Mouse (Mus musculus): Measurements from ENCODE around the gene Taf1b.

Gene Taf1b

DNA sequence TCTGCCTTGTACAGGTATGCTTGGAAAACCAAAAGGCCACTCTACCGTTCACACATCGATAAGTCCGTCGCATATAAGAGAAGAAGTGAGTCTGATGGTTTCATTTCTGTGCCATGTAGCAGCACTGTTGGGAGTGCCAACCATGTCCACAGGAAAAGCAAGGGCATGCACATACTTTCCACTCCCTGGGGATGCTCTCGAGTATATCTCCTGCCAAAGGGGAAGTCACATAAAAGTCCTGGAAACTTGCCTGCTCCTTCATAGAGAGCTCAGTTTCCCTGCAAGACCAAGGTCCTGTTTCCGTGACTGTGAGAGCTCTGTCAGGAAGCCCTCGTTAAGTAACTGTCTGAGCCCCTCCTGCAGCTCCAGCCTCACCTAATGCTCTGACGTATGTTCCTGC lies 57.8 kb downstream of the Taf1b start:
- no peak for DNase-seq

GRCm38 (mm10) chr12:24563395-24563960 lies 65.3 kb downstream of the Taf1b start:
- DNase-seq, result no peak

DNA sequence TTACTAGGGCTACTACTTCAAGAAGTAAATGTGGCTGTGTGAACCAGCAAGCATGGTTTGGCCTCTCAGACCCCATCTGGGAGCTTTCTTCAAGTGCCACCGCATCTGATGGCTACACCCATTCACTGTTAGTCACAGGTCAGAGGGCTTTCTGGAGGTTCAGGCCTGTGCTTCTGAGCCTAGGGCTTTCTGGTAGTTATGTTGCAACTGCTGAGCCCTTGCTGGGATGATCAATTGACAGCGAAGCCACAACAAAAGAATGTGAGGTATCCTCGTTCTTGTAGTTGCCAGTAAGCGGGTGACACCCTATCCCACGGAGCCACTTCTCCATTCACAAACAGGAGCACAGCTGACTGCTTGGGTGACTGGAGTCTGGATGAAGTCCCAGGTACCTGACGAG lies 67.2 kb downstream of the Taf1b start:
- no peak for DNase-seq

DNA sequence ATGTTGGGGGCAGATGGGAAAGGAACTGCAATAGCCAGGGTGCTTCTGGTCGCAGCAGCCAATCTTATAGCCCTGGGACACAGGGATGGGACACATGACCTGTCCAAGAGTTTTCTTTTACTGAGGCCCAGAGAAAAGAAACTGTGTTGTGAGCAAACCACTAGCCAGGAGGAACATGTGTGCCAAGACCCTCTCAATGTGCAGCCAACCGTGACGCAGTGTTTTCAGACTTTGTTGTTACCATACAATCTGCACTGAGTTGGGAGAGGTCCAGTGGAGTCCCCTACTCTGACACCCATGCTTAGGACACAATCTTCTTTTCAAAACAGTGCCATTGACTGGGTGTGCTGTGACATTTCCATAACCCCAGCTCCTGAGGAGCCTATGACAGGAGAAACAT lies 69.4 kb downstream of the Taf1b start:
- no peak for DNase-seq

- peak; percentile 91 to 96 for DNase-seq
Measured at GRCm38 (mm10) chr12:24571523-24572392, 73.6 kb downstream of the Taf1b start, which contains the start of gene Grhl1. Grhl1 (plus strand) TSS chr12:24572283.

DNA sequence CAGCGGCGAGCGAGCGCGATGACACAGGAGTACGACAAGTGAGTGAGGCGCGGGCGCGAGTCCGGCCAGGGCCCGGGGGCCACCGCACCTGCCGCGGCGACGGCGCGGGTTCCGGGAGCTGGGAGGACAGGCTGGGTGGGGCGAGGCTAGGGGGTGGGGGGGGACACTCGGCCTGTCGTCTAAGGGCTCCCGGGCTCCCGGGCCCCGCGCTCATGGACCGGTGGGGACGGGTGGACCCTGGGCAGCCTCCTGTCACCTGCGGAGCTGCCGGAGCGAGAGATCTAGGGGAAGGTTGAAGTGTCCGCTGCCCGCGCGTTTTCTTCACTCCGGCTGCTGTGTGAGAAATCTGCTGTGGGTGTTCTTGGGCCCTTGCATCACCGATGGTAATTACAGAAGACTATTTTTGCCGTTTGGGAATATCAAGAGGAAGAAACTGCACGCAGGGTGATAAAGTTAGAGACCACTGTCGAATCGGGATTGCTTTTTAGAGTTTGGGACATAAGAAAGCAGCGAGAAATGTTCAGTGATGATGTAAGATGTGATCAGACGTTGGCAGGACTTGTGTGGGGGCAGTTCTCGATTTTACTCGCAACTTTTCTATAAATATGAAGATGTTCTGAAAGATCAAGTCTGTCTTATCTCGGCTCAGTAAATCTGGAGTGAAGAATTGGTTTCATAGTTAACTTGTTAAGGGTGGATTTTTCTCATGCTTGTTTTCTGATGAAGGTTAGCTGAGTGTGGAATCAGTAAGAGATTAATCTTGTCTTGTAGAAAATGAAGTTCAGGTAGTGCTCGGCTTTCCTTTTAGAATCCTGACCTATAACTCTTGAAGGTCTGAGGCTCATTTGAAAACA lies 74.5 kb downstream of the Taf1b start:
- no peak for DNase-seq

DNA sequence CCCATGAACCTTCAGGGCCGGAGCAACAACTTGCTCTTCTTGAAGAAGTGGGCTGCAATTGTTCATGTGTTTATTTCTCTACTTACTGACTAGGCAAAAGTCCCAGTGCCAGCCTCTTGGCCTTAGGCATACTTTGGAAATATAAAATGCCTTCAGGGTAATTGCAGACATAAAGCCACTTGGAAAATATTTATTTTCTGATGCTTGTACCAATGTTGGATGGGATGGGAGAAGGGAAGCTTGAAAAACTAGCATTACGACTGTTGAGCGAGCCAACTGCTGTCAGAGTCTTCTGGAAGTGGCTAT lies 75.1 kb downstream of the Taf1b start:
- DNase-seq, result no peak

DNA sequence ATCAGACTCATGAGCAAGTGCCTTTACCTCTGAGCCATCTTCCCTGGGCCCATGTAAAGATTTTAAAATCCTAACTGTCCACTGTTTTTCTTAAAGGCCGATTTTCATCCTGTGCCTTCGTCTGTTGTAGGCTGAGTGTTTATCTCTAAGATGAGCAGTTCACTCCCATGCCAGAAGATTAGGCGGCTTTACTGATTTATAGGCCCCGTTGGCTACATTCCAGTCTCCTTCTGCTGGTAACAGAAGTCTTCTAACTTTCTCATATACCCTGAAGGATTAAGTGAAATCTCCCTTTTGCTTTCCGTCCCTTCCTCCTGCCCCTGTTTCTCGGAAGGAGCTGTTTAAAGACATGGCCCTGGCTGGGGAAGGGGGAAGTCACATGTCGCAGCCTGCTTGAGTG lies 76.7 kb downstream of the Taf1b start:
- DNase-seq, result no peak

GRCm38 (mm10) chr12:24580452-24580851 lies 82.3 kb downstream of the Taf1b start:
- DNase-seq, result no peak

DNA sequence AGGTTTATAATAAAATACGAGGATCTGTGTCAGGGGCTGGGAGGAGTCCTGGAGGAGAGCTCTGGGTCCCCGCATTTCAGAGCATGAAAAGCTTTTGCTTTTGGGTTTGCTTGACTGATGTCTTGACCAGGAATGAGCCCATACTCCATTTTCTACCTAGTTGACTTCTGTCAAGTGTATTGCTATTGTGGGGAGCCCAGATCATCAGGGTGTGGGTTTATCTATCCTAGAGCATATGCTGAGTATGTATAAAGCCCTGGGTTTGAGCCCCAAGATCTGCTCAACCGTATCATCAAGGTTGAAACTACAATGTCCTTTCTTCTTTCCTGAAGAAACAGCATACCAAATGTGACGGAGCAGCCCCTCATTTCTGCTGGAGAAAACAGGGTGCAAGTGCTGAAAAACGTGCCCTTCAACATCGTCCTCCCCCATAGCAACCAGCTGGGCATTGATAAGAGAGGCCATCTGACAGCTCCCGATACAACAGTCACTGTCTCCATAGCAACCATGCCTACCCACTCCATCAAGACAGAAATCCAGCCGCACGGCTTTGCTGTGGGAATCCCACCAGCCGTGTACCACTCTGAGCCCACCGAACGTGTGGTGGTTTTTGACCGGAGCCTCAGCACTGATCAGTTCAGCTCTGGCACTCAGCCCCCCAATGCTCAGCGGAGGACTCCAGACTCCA lies 83.0 kb downstream of the Taf1b start:
- no peak for DNase-seq

DNA sequence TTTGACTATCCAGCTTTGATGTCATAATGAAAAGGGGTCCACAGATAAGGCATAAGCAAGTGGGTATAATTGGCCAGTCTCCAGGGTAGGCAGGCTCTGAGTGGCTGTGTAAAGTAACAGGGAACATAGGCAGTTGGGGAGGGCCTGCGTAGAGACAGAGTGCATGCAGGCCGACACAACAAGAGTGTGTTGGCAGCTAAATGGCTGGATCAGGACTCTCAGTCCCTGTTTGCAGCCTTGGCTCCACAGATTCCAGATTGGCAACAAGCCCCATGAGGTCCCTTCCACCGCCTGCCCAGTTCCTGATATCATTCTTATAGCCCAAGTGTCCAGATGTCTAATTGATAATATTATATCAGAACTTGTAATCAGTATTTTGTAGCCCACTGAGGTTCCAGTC lies 85.5 kb downstream of the Taf1b start:
- DNase-seq, result no peak

DNA sequence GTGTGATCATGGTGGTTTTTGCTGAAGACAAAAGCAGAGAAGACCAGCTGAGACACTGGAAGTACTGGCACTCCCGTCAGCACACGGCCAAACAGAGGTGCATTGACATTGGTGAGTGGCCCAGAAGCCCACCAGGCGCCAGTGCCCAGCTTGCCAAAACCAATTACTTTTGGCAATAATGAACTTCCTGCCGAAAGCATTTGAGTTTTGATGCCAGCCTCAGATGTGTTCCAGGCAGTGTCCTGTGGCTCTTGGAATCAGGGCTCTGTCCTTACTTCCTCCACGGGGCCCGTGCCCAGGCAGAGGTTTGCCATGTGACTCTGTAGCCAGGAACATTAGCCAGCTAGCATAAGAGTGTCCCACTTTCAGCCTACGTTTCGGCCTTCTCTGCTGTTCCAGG lies 86.7 kb downstream of the Taf1b start:
- DNase-seq, result no peak

- no peak for DNase-seq
Measured at GRCm38 (mm10) chr12:24586193-24586592, 88.0 kb downstream of the Taf1b start.

DNA sequence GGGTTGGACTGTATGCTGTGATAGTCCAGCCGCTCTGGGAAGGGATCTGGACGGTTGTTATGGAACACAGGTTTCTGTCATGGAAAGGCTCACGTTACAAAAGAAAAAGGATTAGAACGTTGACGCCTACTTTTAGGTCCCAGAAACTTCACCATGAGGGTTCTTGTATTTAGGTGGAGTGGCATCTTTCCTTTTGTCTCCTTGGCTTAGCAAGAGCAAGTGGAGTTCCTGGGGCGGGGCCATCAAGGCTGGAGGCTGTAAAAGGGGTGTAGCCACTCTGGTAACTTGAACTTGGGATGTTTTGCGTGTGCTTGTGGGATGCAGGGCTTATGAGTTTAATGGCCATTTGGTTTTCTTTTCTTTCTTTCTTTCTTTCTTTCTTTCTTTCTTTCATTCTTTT lies 92.2 kb downstream of the Taf1b start:
- no peak for DNase-seq

DNA sequence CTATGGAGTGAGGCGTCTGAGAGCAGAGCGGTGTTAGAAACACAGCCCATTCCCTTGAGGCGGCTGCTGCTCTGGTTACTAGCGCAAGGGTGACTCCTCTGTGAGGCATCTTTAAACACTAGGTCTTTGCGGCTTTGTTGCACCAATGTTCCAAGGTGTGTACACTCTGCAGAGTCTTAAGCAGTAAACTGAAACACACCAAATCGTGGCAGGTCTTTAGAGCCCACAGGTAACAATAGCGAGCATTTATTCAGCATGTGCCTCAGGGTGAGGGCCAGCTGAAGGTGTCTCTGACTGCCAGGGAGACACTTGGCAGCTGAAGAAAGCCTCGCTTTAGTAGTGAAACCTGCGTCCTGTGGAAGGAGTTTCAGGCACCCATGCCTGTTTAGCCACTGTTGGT lies 93.9 kb downstream of the Taf1b start:
- DNase-seq, result no peak

- DNase-seq, result no peak
Measured at GRCm38 (mm10) chr12:24592956-24593672, 95.0 kb downstream of the Taf1b start.

DNA sequence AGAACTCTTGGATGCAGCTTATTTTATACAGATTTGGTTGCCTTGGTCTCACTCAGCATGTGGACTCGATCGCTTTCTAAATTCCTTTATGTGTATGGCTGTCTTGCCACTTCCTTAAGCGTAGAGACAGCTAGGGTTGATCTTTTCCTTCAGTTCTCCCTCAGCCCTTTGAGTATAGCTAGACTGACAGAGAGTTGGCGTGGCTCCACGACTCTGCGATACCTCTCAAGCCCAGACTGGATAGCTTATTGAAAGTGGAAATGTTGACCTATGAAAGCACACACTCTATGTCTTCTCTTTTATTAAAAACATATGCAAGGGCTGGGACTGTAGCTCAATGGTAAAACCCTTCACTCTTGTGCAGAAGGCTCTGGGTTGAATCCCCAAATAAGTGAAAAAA lies 99.2 kb downstream of the Taf1b start:
- no peak for DNase-seq

- no peak for DNase-seq
Measured at GRCm38 (mm10) chr12:24599366-24599895, 101.3 kb downstream of the Taf1b start.

DNA sequence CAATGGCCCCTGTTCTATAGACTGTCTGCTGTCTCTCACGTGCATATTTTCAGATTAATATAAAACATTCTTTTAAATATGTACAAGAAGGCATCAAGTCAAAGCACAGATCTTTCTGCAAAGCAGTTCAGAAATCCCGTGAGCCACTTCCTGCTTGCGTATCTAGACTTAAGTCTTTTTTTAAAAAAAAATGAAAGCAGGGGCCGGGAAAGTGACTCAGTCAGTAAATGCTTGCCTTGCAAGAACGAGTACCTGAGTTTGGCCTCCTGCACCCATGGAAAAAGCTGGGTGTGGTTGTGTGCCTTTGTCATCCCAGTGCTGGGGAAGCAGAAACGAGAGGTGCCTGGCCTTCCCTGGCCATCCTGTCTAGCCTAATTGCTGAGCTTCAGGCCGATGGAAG lies 101.9 kb downstream of the Taf1b start:
- DNase-seq, result no peak

- peak; percentile 57 to 70 for DNase-seq
Measured at GRCm38 (mm10) chr12:24600806-24601205, 102.6 kb downstream of the Taf1b start.

GRCm38 (mm10) chr12:24603266-24603665 lies 105.1 kb downstream of the Taf1b start:
- peak; percentile 62 to 63 for DNase-seq

DNA sequence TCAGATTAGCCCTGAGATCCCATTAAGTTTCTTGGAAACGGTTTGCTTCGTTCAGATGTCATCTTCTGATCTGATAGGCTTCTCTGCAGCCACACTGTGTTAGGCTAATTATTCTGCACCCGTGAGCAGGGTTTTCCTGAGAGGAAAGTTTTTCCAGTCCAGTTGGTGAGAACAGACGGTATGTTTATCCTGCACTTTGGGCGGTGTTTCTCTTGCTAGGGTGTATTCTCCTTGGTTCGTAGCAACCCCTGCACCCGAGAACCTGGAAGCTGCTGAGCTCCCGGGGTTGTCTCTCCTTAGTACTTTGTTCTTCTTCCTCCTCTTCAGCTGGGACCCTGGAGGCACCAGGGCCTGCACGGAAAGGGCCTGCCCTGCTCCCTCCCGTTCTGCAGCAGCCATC lies 108.0 kb downstream of the Taf1b start:
- no peak for DNase-seq

Data from cerebellum, adult 18-20 months (tissue).